Comparison of ENCODE assay signal across 8 mouse cellular contexts in genomic region chr7:92776647-92777046, GRCm38 (mm10). TPM values are rescaled to one million over a fixed set of nuclear protein-coding genes. Genes with fewer than 3 reads are reported as not detected.
DNase-seq lines count a peak whose midpoint lies in the region; ATAC-seq and TF ChIP-seq lines count a peak whose summit lies in the region.

No protein-coding gene starts in this region.

- H3K36me3 ChIP-seq in lung, embryonic 16.5 days (ENCODE audit: control insufficient read depth, insufficient read depth, low read length), result no peaks in the 10 kb centered on the region
- H3K36me3 ChIP-seq in forebrain, embryonic 12.5 days (replicated peaks), result no peaks in the 10 kb centered on the region
- H3K36me3 ChIP-seq in intestine, embryonic 16.5 days (ENCODE audit: control insufficient read depth, insufficient read depth, low read length), result no peaks in the 10 kb centered on the region
- H3K36me3 ChIP-seq in small intestine, adult 2 months (ENCODE audit: control insufficient read depth, insufficient read depth, low read length), result no peaks in the 10 kb centered on the region

- no peak for TF ChIP-seq CTCF in small intestine, adult 2 months (IDR thresholded peaks at IDR 0.05; ENCODE audit: extremely low read depth, insufficient read length, insufficient replicate concordance, low read depth, low read length)

- H3K9me3 ChIP-seq in lung, embryonic 16.5 days (ENCODE audit: control insufficient read depth, low read length), result no peaks in the 10 kb centered on the region
- H3K9me3 ChIP-seq in forebrain, embryonic 12.5 days, result no peaks in the 10 kb centered on the region
- no peaks in the 10 kb centered on the region for H3K9me3 ChIP-seq in intestine, embryonic 16.5 days (ENCODE audit: control insufficient read depth, low read length)

- TF ChIP-seq POLR2A in small intestine, adult 2 months (IDR thresholded peaks at IDR 0.05; ENCODE audit: low read depth, low read length), result no peak

- H3K27ac ChIP-seq in lung, embryonic 16.5 days (ENCODE audit: low read length), result peak overlapping the region; percentile 56
- peak overlapping the region; percentile 71 for H3K27ac ChIP-seq in forebrain, embryonic 12.5 days
- H3K27ac ChIP-seq in intestine, embryonic 16.5 days (ENCODE audit: low read length), result peak overlapping the region; percentile 71
- H3K27ac ChIP-seq in small intestine, adult 2 months (ENCODE audit: insufficient read depth, low read depth, low read length), result peak overlapping the region; percentile 12; the same call in 1 of the 2 replicates

- H3K4me1 ChIP-seq in lung, embryonic 16.5 days (replicated peaks; ENCODE audit: control insufficient read depth, insufficient read depth, low read length), result peaks cover 4% of the 10 kb centered on the region
- peaks cover 28% of the 10 kb centered on the region for H3K4me1 ChIP-seq in forebrain, embryonic 12.5 days
- peaks cover 7% of the 10 kb centered on the region; the same call in 1 of the 2 replicates for H3K4me1 ChIP-seq in intestine, embryonic 16.5 days (ENCODE audit: control insufficient read depth, insufficient read depth, low read length)
- no peaks in the 10 kb centered on the region for H3K4me1 ChIP-seq in small intestine, adult 2 months (ENCODE audit: control insufficient read depth, insufficient read depth, insufficient read length, low read length)

- H3K4me2 ChIP-seq in lung, embryonic 16.5 days (ENCODE audit: low read depth, low read length), result peak overlapping the region; percentile 50
- H3K4me2 ChIP-seq in forebrain, embryonic 12.5 days, result peak overlapping the region; percentile 48
- H3K4me2 ChIP-seq in intestine, embryonic 16.5 days (ENCODE audit: low read depth, low read length), result no peak overlapping the region; the same call in 1 of the 2 replicates

- no peak overlapping the region; the same call in 1 of the 2 replicates for H3K9ac ChIP-seq in lung, embryonic 16.5 days (ENCODE audit: low read length)
- peak overlapping the region; percentile 33; the same call in 1 of the 2 replicates for H3K9ac ChIP-seq in forebrain, embryonic 12.5 days
- no peak overlapping the region for H3K9ac ChIP-seq in intestine, embryonic 16.5 days (ENCODE audit: low read depth, low read length)

- ATAC-seq in lung, embryonic 16.5 days (ENCODE audit: low read depth), result no peak
- peak; percentile 2; the same call in 1 of the 2 replicates for ATAC-seq in forebrain, embryonic 12.5 days (ENCODE audit: low FRiP score)
- no peak for ATAC-seq in intestine, embryonic 16.5 days
- ATAC-seq in erythroid progenitor cell, adult 5-6 weeks (replicated peaks; ENCODE audit: low FRiP score, poor library complexity, severe bottlenecking), result no peak

- 52% methylated on average over 4 of the region's 4 CpGs for WGBS in lung, embryonic 16.5 days
- WGBS in forebrain, embryonic 12.5 days, result 39% methylated on average over 4 of the region's 4 CpGs
- WGBS in intestine, embryonic 16.5 days, result 54% methylated on average over 4 of the region's 4 CpGs
- 50% methylated on average over 4 of the region's 4 CpGs for WGBS in small intestine, adult 2 months

- no peak overlapping the region for H3K4me3 ChIP-seq in lung, embryonic 16.5 days (ENCODE audit: low read length)
- H3K4me3 ChIP-seq in forebrain, embryonic 12.5 days (replicated peaks), result no peak overlapping the region
- no peak overlapping the region for H3K4me3 ChIP-seq in intestine, embryonic 16.5 days (ENCODE audit: low read length)
- H3K4me3 ChIP-seq in small intestine, adult 2 months (ENCODE audit: low read depth, low read length), result no peak overlapping the region

- no peaks in the 10 kb centered on the region for H3K27me3 ChIP-seq in lung, embryonic 16.5 days (ENCODE audit: control insufficient read depth, insufficient read depth, low read depth, low read length)
- H3K27me3 ChIP-seq in forebrain, embryonic 12.5 days, result no peaks in the 10 kb centered on the region
- H3K27me3 ChIP-seq in intestine, embryonic 16.5 days (replicated peaks; ENCODE audit: control insufficient read depth, insufficient read depth, low read length), result no peaks in the 10 kb centered on the region
- H3K27me3 ChIP-seq in small intestine, adult 2 months (ENCODE audit: control insufficient read depth, insufficient read depth, low read length), result no peaks in the 10 kb centered on the region

- no peak for DNase-seq in lung, adult 18-20 months
- no peak for DNase-seq in layer of hippocampus, adult 11-12 months (ENCODE audit: low spot score)
- no peak for DNase-seq in kidney, postnatal 14 days

RNA-seq across cellular contexts. Expression of gene Rab30, which starts 35.2 kb away (rescaled TPM):
- polyA plus RNA-seq in lung, embryonic 16.5 days (2015; fragmentation: Nextera tagmentation; extraction: Ambion mirVana), result 5.0 and 5.6 TPM in 2 replicates
- polyA plus RNA-seq in forebrain, embryonic 12.5 days (2016; fragmentation: Nextera tagmentation; extraction: Ambion mirVana), result 21.7 and 22.0 TPM in 2 replicates
- 30.3 and 37.3 TPM in 2 replicates for polyA plus RNA-seq in intestine, embryonic 16.5 days (2015; fragmentation: Nextera tagmentation; extraction: Ambion mirVana)
- polyA plus RNA-seq in small intestine, adult 2 months (2012; rRNA removed), result 1.7 and 6.9 TPM in 2 replicates
- total RNA-seq in erythroid progenitor cell, adult 5-6 weeks (2015; ENCODE audit: low replicate concordance), result 23.9 and 52.3 TPM in 2 replicates
- total RNA-seq in erythroid progenitor cell, adult 5-6 weeks (2017; ENCODE audit: low replicate concordance), result 9.2 and 14.6 TPM in 2 replicates

Comparison
In these comparisons a context has a peak if more than half of its experiments do, and no peak if none do; other contexts are left out.
1. H3K27ac ChIP-seq: peak in every context shown above with its lines; median percentile 71 in forebrain, embryonic 12.5 days; 71 in intestine, embryonic 16.5 days; 56 in lung, embryonic 16.5 days; 12 in small intestine, adult 2 months.